Mouse (Mus musculus) lung, postnatal 14 days (tissue): Measurements from ENCODE around the gene Palld.

Experiments
- DNase-seq: peaks from one replicate; pipeline ENCODE4 v3.0.0; 2021

Gene Palld

DNA sequence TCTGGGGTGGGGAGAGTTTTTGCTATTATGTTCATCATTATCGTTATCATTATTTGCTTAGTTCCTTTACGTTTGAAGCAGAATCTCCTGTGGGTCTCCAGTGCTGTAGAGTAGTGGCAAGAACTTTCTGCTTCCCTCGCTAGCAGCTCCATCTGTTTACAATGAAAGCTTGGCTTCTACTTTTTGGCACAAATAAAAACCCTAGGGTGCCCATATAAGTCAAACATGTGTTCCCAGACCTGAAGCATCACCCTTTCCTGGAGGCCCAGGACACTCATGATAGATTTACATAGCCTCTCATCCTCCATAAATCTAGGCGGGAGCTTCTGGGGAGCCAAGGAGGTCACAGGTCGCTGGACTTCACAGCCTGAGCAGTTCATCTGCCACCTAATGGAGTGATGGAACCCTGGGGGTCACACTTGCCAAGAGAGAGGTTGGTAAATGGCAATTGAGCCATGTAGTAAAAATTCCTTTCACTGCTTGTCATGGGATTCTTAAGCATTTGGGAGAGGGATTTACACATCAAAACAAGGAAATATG, 133.1 kb downstream of the Palld start:
- no peak for DNase-seq

DNA sequence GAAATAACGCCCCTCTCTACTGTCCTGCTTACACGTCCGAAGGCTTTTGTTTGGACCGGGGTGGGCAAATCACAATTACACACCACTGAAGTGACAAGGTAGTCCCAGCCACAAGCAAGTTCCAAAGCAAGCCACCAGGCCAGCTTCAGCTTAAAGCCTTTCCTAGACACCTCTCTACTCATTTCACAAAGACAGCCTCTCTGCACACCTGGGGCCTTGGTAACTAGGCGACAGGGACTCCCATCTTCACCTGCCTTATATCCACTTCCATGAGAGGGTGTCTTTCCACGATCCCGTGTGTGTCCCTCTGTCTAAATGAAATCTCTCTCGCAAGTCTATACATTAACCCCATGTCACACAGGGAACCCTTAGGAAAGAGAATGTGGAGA, 142.3 kb downstream of the Palld start:
- DNase-seq: no peak

- DNase-seq: peak; percentile 23
Measured at GRCm38 (mm10) chr8:61759327-61760189, 142.9 kb downstream of the Palld start.

GRCm38 (mm10) chr8:61758686-61759326, 143.7 kb downstream of the Palld start:
- no peak for DNase-seq

- no peak for DNase-seq
Measured at GRCm38 (mm10) chr8:61756971-61757965, 145.2 kb downstream of the Palld start.

DNA sequence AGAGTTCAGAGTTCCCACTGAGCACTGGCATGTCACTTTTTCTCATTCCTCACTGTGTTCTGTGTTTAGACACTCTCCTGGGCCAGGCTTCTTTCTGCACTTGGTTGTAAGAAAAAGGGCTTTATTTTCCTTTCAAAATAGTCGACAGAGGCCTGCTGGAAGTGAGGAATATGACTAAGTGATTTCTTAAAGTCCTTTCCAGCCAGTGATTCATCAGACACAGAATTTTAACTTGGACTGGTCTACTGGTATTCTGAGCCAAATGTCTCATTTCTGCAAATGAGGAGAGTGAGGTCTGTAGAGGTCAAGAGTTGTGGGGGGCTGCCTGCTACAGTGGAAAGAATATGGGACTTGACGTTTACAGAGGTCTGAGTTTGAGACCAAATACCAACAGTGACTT, 147.3 kb downstream of the Palld start:
- DNase-seq: no peak

GRCm38 (mm10) chr8:61747070-61747469, 155.4 kb downstream of the Palld start:
- DNase-seq: no peak

GRCm38 (mm10) chr8:61745181-61745980, 157.1 kb downstream of the Palld start:
- DNase-seq: no peak

DNA sequence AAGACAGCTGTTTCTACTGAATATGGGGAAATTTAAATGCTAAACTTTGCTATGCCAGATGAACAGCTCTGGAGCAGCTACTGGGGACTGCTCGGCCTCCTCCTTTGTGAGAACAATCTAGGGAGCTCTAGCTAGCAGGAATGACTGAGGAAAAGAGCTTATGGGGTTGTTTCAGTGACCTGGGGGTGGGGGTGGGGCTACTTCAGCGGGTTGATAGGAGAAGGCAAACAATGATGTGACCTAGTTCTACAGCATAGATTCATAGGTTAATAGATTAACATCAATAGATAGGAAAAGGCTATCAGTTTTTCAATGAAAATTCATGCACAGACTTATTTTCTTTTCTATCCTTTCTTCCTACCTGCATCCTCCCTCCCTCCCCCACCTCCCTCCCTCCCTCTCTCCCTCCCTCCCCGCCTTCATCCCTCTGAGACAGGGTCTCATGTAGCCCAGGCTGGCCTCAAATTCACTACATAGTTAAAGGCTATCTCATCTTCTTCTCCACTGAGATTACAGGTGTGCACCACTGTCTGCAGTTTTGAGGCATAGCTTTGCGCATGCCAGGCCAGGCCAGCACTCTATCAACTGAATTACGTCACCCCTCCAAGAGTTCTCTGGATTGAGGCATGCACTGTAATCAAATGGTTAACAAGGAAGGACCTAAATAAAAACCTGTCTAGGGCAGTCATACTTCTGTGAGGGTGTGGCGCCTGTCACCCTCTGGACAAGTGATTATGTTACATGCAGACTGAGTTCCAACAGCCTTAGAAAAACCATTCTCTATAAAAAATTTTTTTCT, 158.5 kb downstream of the Palld start:
- DNase-seq: no peak

DNA sequence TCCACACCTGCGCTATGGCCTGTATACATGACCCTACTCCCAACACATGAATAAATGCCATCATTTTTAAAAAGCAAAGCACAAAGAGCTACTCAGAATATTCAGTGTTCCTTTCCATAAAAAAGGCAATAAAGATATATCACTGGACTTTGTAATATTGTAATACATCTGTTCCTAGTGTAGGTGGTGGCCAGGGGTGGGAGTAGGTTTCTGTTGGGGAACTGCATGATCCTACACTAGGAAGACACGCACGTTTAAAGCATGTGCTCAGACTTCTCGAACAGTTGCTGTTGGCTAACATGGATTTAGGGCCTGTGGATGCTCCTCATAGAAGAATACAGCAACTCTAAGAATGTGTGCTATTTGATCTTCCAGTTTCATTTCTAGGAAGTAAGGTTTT, 165.0 kb downstream of the Palld start:
- no peak for DNase-seq

GRCm38 (mm10) chr8:61736739-61737243, 165.7 kb downstream of the Palld start:
- no peak for DNase-seq

- no peak for DNase-seq
Measured at GRCm38 (mm10) chr8:61736117-61736516, 166.4 kb downstream of the Palld start.

- no peak for DNase-seq
Measured at GRCm38 (mm10) chr8:61734164-61734563, 168.3 kb downstream of the Palld start.

GRCm38 (mm10) chr8:61732184-61732583, 170.3 kb downstream of the Palld start:
- no peak for DNase-seq

- no peak for DNase-seq
Measured at GRCm38 (mm10) chr8:61731306-61732088, 171.0 kb downstream of the Palld start.

DNA sequence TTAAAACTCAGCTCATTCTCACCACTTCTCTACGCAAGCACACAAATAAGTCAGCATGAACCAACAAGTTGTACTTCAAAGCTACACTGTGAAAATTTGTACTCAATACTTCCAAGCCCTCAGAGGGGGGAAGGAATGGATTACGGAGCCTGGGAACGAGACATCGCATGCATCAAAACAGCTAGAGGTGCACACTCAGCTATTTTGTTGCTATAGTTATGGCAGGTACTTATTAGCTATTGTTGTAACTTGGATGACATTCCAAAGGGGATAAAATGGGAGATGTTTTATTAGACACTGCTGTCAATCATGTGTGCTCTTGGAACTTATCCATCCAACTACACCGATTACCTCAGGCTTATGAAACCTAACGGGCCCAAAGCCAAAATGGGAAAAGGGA, 171.8 kb downstream of the Palld start:
- DNase-seq: no peak

DNA sequence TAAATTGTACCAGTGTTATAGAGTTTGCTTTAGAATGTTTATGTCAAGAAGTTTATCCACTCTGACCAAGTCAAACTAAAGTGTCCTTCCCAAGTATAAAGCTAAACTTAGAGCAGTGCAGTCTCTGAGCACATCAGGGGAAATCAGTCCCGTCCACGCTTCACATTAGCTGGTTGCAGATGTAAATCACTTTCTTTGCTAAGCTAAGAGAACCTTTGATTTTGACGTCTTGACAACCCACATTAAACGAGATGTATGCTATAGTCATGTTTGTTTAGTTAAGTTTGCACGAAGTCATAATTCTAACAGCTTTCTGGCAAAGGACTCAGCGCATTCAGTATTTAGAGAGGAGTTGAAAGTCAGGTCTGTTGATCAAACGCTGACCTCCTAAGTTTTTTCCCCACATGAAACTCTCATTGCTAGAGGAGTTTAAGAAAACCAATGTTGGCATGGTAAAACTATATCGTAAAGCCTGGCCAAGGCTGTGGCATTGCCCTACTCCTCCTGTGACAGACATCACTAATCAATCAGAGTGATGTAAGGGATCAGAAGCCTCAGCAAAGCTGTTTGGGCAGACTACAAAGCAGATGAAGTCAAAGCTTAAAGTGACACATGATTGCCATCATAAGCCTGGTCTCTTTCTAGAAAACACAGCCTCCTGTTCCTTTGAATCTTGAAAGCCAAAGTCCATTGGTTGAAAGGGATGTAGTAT, 177.0 kb downstream of the Palld start:
- no peak for DNase-seq

DNA sequence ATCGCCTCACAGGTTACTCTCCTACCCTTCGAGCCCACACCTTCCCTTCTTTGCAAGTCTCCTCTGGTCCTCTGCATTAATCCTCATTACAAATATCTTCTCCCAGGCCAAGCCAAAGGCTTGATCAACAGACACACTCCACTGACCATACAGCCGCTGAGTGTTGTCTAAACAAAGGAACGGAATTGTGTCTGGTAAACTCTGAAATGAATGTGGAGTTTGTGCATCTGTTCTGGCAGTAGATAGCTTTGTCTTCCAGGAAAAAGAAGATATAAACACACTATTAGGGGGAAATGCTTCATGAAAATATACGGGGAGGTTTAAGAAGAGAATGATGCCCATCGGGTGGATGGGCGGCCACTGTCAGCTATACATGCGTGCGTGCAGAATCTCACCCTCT, 180.3 kb downstream of the Palld start:
- no peak for DNase-seq

GRCm38 (mm10) chr8:61715351-61716125, 187.0 kb downstream of the Palld start:
- DNase-seq: no peak
